Mouse (Mus musculus) limb, embryonic 10.5 days (tissue): ENCODE data around the gene Nkx6-1. TPM values are rescaled to one million over a fixed set of nuclear protein-coding genes. Genes with fewer than 3 reads are reported as not detected.
A peak's percentile ranks its signal among the peaks of the same experiment; 100 is the strongest.

Experiments used
- DNase-seq: peaks from one replicate; pipeline ENCODE4 v3.0.0-alpha.2; 2017; ENCODE audit warnings: low spot score
- H3K27ac ChIP-seq: fragments of 300-500 bp; sonication (generic); 2 replicates; pipeline ENCODE4 v1.5.1; 2016; ENCODE audit warnings: mild to moderate bottlenecking
- H3K27me3 ChIP-seq: fragments of 300-500 bp; sonication (generic); 2 replicates; pipeline ENCODE4 v1.6.1; 2016; ENCODE audit warnings: low read depth, mild to moderate bottlenecking; ENCODE audit not compliant: poor library complexity, severe bottlenecking
- H3K36me3 ChIP-seq: fragments of 300-500 bp; sonication (generic); 2 replicates; pipeline ENCODE4 v1.6.1; 2016; ENCODE audit warnings: mild to moderate bottlenecking, moderate library complexity
- H3K4me1 ChIP-seq: fragments of 300-500 bp; sonication (generic); 2 replicates; pipeline ENCODE4 v1.6.1; 2016
- H3K4me3 ChIP-seq: fragments of 300-500 bp; sonication (generic); 2 replicates; pipeline ENCODE4 v1.5.1; 2016; ENCODE audit warnings: mild to moderate bottlenecking, moderate library complexity
- H3K9me3 ChIP-seq: fragments of 300-500 bp; sonication (generic); replicated peaks from 2 replicates; pipeline ENCODE4 v1.6.1; 2016; ENCODE audit warnings: mild to moderate bottlenecking
- WGBS: fragments of 180-500 bp; shearing (Covaris S2); methylation state at CpG from one replicate; pipeline ENCODE4 v1.1.7; 2016; 5-methylcytosine and 5-hydroxymethylcytosine counted together
- polyA plus RNA-seq: library from polyadenylated mRNA; unstranded; fragments of >200 nt; fragmentation: Nextera tagmentation; extraction: Ambion mirVana; gene quantifications from 2 replicates; pipeline ENCODE4 v1.2.1, GENCODE M21; 2016

The Nkx6-1 gene
- polyA plus RNA-seq, 1 experiment from 2014 or later = 0.06 TPM

- Histone ChIP-seq H3K27ac (no peak overlapping the region), H3K4me1 (peaks cover 11% of the 10 kb centered on the region), H3K4me3 (no peak overlapping the region), H3K27me3 (peaks cover 92% of the 10 kb centered on the region), H3K9me3 (no peaks in the 10 kb centered on the region), H3K36me3 (no peaks in the 10 kb centered on the region)
- WGBS = 7% methylated on average over 3 of the region's 3 CpGs
- no peak for DNase-seq
These were observed 8.7 kb downstream of the Nkx6-1 start for GRCm38 (mm10) chr5:101656107-101656506.

GRCm38 (mm10) chr5:101655418-101655817 lies 9.4 kb downstream of the Nkx6-1 start:
- H3K4me3 ChIP-seq = no peak overlapping the region
- H3K4me1 ChIP-seq = peaks cover 11% of the 10 kb centered on the region
- H3K27ac ChIP-seq = no peak overlapping the region
- H3K9me3 ChIP-seq = no peaks in the 10 kb centered on the region
- 57% methylated on average over 7 of the region's 7 CpGs for WGBS
- H3K36me3 ChIP-seq = no peaks in the 10 kb centered on the region
- no peak for DNase-seq
- peaks cover 91% of the 10 kb centered on the region for H3K27me3 ChIP-seq

GRCm38 (mm10) chr5:101647726-101648686 lies 16.8 kb downstream of the Nkx6-1 start:
- peaks cover 89% of the 10 kb centered on the region for H3K27me3 ChIP-seq
- H3K9me3 ChIP-seq = no peaks in the 10 kb centered on the region
- H3K27ac ChIP-seq = no peak overlapping the region
- peak; percentile 64 for DNase-seq
- H3K4me3 ChIP-seq = peak overlapping the region; percentile 28
- WGBS = 4% methylated on average over 53 of the region's 53 CpGs
- peaks cover 21% of the 10 kb centered on the region for H3K4me1 ChIP-seq
- H3K36me3 ChIP-seq = no peaks in the 10 kb centered on the region

GRCm38 (mm10) chr5:101646961-101647575 lies 17.7 kb downstream of the Nkx6-1 start:
- 35% methylated on average over 20 of the region's 20 CpGs for WGBS
- H3K4me3 ChIP-seq = peak overlapping the region; percentile 28; the same call in 1 of the 2 replicates
- peaks cover 91% of the 10 kb centered on the region for H3K27me3 ChIP-seq
- no peak overlapping the region for H3K27ac ChIP-seq
- no peak for DNase-seq
- no peaks in the 10 kb centered on the region for H3K9me3 ChIP-seq
- no peaks in the 10 kb centered on the region for H3K36me3 ChIP-seq
- H3K4me1 ChIP-seq = peaks cover 21% of the 10 kb centered on the region

- peaks cover 90% of the 10 kb centered on the region for H3K27me3 ChIP-seq
- no peak for DNase-seq
- WGBS = 81% methylated on average over 8 of the region's 8 CpGs
- peaks cover 21% of the 10 kb centered on the region for H3K4me1 ChIP-seq
- no peaks in the 10 kb centered on the region for H3K36me3 ChIP-seq
- H3K27ac ChIP-seq = no peak overlapping the region
- H3K9me3 ChIP-seq = no peaks in the 10 kb centered on the region
- H3K4me3 ChIP-seq = no peak overlapping the region
These were observed 19.7 kb downstream of the Nkx6-1 start for GRCm38 (mm10) chr5:101645071-101645470.

GRCm38 (mm10) chr5:101638101-101638500 lies 26.7 kb downstream of the Nkx6-1 start:
- Histone ChIP-seq H3K4me1 (no peaks in the 10 kb centered on the region), H3K36me3 (no peaks in the 10 kb centered on the region), H3K9me3 (no peaks in the 10 kb centered on the region), H3K4me3 (no peak overlapping the region), H3K27ac (no peak overlapping the region), H3K27me3 (peaks cover 26% of the 10 kb centered on the region)
- no peak for DNase-seq
- 82% methylated on average over 4 of the region's 4 CpGs for whole genome bisulfite sequencing

Other genes with a start within 250 kb of the Nkx6-1 start
- 0.67 and 0.68 TPM in 2 replicates for gene Cds1, start 100.1 kb upstream of the Nkx6-1 start, polyA plus RNA-seq